Mouse (Mus musculus) stomach, postnatal 0 days (tissue): ENCODE measurements around the gene Lmln.

Experiments used
- CTCF ChIP-seq: IDR thresholded peaks from 2 replicates; pipeline ENCODE4 v1.5.1; 2016; ENCODE audit warnings: antibody characterized with exemption, low read depth, mild to moderate bottlenecking, moderate library complexity
- EP300 ChIP-seq: optimal IDR thresholded peaks from 2 replicates; pipeline ENCODE3; 2016; ENCODE audit warnings: antibody characterized with exemption

- no peak for TF ChIP-seq CTCF
- no peak for TF ChIP-seq EP300
Observed at GRCm38 (mm10) chr16:33170716-33171587, 108.6 kb downstream of the Lmln start.
